Mouse (Mus musculus): Measurements from ENCODE around the gene Magt1. TPM values are rescaled to one million over a fixed set of nuclear protein-coding genes. Genes with fewer than 3 reads are reported as not detected.
A peak's percentile ranks its signal among the peaks of the same experiment; 100 is the strongest.
"Not testable (repeated sequence)": the region's sequence is repeated elsewhere in the genome, so short reads cannot be mapped to it uniquely, and the experiment has no call there.

Gene Magt1
- polyA plus RNA-seq, 3 experiments from 2014 or later, result 28.5 to 45.3 (median 29.1) TPM

- ATAC-seq, result peak; percentile 80
Measured at GRCm38 (mm10) chrX:105946357-105946756, 65.3 kb downstream of the Magt1 start.

- no peak for ATAC-seq
Measured at GRCm38 (mm10) chrX:105939245-105939644, 72.5 kb downstream of the Magt1 start.

GRCm38 (mm10) chrX:105937736-105938135, 74.0 kb downstream of the Magt1 start:
- no peak for ATAC-seq

GRCm38 (mm10) chrX:105934341-105934740, 77.4 kb downstream of the Magt1 start:
- ATAC-seq, result no peak

- ATAC-seq, result peak; percentile 7
Measured at GRCm38 (mm10) chrX:105929478-105930038, 82.1 kb downstream of the Magt1 start.

GRCm38 (mm10) chrX:105928861-105929477, 82.7 kb downstream of the Magt1 start, which contains the start of gene Atrx:
Gene Atrx (minus strand): TSS chrX:105929403.
- ATAC-seq, result peak; percentile 85

GRCm38 (mm10) chrX:105927941-105928860, 83.5 kb downstream of the Magt1 start:
- ATAC-seq, result peak; percentile 5

GRCm38 (mm10) chrX:105926121-105926735, 85.5 kb downstream of the Magt1 start:
- ATAC-seq, result peak; percentile 77

GRCm38 (mm10) chrX:105924326-105925070, 87.2 kb downstream of the Magt1 start:
- no peak for ATAC-seq

- ATAC-seq, result no peak
Measured at GRCm38 (mm10) chrX:105923896-105924295, 87.8 kb downstream of the Magt1 start.

GRCm38 (mm10) chrX:105922986-105923385, 88.7 kb downstream of the Magt1 start:
- not testable (repeated sequence) for ATAC-seq

GRCm38 (mm10) chrX:105921421-105921820, 90.3 kb downstream of the Magt1 start:
- ATAC-seq, result no peak

Other genes starting within 250 kb of the Magt1 start
- gene Fgf16, start 247.6 kb downstream of the Magt1 start, polyA plus RNA-seq (2017; shearing (Covaris generic)), result 1 to 10 TPM in 1 of 3 experiments, under 1 TPM in 1, not detected in 1; 0.34 to 1.2 TPM
- gene Atrx, start 82.5 kb downstream of the Magt1 start, polyA plus RNA-seq (2017; shearing (Covaris generic)), result 100 to 1,000 TPM; 269 to 465 (median 315) TPM
- 100 to 1,000 TPM; 180 to 388 (median 345) TPM for gene Cox7b, start 3.8 kb upstream of the Magt1 start, polyA plus RNA-seq (2017; shearing (Covaris generic))
- gene Atp7a, start 15.4 kb upstream of the Magt1 start, polyA plus RNA-seq (2017; shearing (Covaris generic)), result 10 to 100 TPM in 1 of 3 experiments, 1 to 10 TPM in 2; 6.0 to 10.4 (median 9.3) TPM
- under 1 TPM in 1 of 3 experiments, not detected in 2; 0.26 TPM for gene Tlr13, start 131.3 kb upstream of the Magt1 start, polyA plus RNA-seq (2017; shearing (Covaris generic))
- 100 to 1,000 TPM; 137 to 227 (median 157) TPM for gene Pgk1, start 175.2 kb upstream of the Magt1 start, polyA plus RNA-seq (2017; shearing (Covaris generic))
- 10 to 100 TPM; 40.6 to 65.1 (median 53.7) TPM for gene Taf9b, start 209.3 kb upstream of the Magt1 start, polyA plus RNA-seq (2017; shearing (Covaris generic))
- gene Fnd3c2, start 243.5 kb upstream of the Magt1 start, polyA plus RNA-seq (2017; shearing (Covaris generic)), result not detected

All from inflammation-experienced regulatory T-cells, adult 6 months (primary cell).